In the genomic region with DNA sequence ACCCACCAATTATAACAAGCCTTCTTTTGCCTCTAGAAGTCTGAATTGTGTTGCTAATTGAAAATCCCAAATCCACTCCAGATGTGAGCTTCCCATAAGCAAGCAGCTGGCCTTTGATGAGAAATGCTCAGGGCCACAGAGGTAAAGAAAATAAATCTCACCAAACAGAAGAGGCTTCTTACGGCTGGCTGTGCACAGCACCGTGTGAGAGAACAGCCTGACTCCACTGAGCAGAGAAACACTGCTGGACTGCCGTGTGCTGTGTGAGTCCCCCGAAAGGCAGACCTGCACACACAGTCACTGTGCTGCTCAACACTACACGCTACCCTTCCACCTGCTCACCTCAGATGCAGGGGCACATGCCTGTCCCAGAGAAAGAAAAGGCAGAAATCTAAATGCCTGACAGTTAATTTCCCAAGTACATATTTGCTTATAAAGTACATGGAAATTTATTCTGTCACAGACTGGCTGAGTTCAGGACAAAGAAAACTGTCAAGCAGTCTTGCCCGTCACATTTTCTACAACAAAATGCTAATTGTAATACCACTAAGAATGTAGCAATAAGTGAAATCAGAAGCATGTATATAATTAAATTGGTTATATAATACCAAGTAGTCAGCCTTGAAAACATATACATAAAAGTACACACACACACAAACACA, we compare ENCODE assay signal across 12 mouse cellular contexts.
DNase-seq lines count a peak whose midpoint lies in the region; ATAC-seq lines count a peak whose summit lies in the region.
"Had no signal": no experiment of that assay in that cellular context is flagged by ENCODE, and none has a peak within 500 bp of the region (broad histone marks: within the 10 kb centered on the region; RNA-seq: fewer than 3 reads in every experiment).

No protein-coding gene starts in this region.

- H3K9me3 ChIP-seq in embryonic facial prominence, embryonic 10.5 days = no peaks in the 10 kb centered on the region
- H3K9me3 ChIP-seq in hindbrain, embryonic 10.5 days = no peaks in the 10 kb centered on the region
- H3K9me3 ChIP-seq: liver, embryonic 15.5 days; megakaryocyte, embryonic 14.5 days had no signal

- ATAC-seq in megakaryocyte, adult 5-6 weeks (ENCODE audit: poor library complexity, severe bottlenecking) = no peak

- peak overlapping the region; percentile 76 for H3K27ac ChIP-seq in embryonic facial prominence, embryonic 10.5 days (replicated peaks)
- H3K27ac ChIP-seq in hindbrain, embryonic 10.5 days = peak overlapping the region; percentile 63
- H3K27ac ChIP-seq: liver, embryonic 15.5 days had no signal

- peaks cover 58% of the 10 kb centered on the region for H3K36me3 ChIP-seq in embryonic facial prominence, embryonic 10.5 days (replicated peaks)
- H3K36me3 ChIP-seq in hindbrain, embryonic 10.5 days = peaks cover 59% of the 10 kb centered on the region

- 22% methylated on average over 6 of the region's 6 CpGs for WGBS in embryonic facial prominence, embryonic 10.5 days
- WGBS in hindbrain, embryonic 10.5 days = 34% methylated on average over 6 of the region's 6 CpGs

- no peaks in the 10 kb centered on the region for H3K27me3 ChIP-seq in embryonic facial prominence, embryonic 10.5 days (replicated peaks; ENCODE audit: low read depth, poor library complexity, severe bottlenecking)
- no peaks in the 10 kb centered on the region for H3K27me3 ChIP-seq in hindbrain, embryonic 10.5 days (ENCODE audit: insufficient read depth, poor library complexity, severe bottlenecking)
- H3K27me3 ChIP-seq: liver, embryonic 15.5 days; megakaryocyte, embryonic 14.5 days had no signal

- H3K4me3 ChIP-seq in embryonic facial prominence, embryonic 10.5 days = no peak overlapping the region
- no peak overlapping the region for H3K4me3 ChIP-seq in hindbrain, embryonic 10.5 days
- H3K4me3 ChIP-seq: liver, embryonic 15.5 days; megakaryocyte, embryonic 14.5 days had no signal

- peak; percentile 25 for DNase-seq in R1 (ENCODE audit: low read depth, low spot score)
- peak; percentile 50 for DNase-seq in embryonic facial prominence, embryonic 10.5 days (ENCODE audit: low spot score)
- peak; percentile 21 for DNase-seq in hindbrain, embryonic 10.5 days (ENCODE audit: low spot score)
- peak; percentile 74 for DNase-seq in mesoderm, embryonic 11.5 days (ENCODE audit: low read depth, low spot score)
- no peak for DNase-seq in urinary bladder, postnatal 4 days (ENCODE audit: low spot score in 2 of 2)
- DNase-seq in left cerebral cortex, adult 11 months (ENCODE audit: low spot score) = no peak
- no peak for DNase-seq in testis, postnatal 10 days (ENCODE audit: low spot score)
- DNase-seq: heart, postnatal 4 days; right cerebral cortex, adult 18-20 months had no signal

- peaks cover 21% of the 10 kb centered on the region for H3K4me1 ChIP-seq in embryonic facial prominence, embryonic 10.5 days
- H3K4me1 ChIP-seq in hindbrain, embryonic 10.5 days (replicated peaks) = peaks cover 21% of the 10 kb centered on the region
- H3K4me1 ChIP-seq: liver, embryonic 15.5 days had no signal

Comparison
In these comparisons a context has a peak if more than half of its experiments do, and no peak if none do; other contexts are left out.
1. DNase-seq: peak in R1 (single experiment), embryonic facial prominence, embryonic 10.5 days (single experiment), hindbrain, embryonic 10.5 days (single experiment) and mesoderm, embryonic 11.5 days (single experiment); none in urinary bladder, postnatal 4 days (0 of 2), left cerebral cortex, adult 11 months (single experiment) and testis, postnatal 10 days (single experiment).